Mouse (Mus musculus): Measurements from ENCODE around the gene Tdrd5.

GRCm38 (mm10) chr1:156280131-156280530 is 23.3 kb downstream of the Tdrd5 start:
- TF ChIP-seq CTCF (IDR thresholded peaks at IDR 0.05; ENCODE audit: insufficient read depth, low read depth, low read length) (no peak), POLR2A (IDR thresholded peaks at IDR 0.05; ENCODE audit: insufficient read depth, low read depth, low read length) (no peak)
